Mouse (Mus musculus) testis, postnatal 14 days (tissue): Measurements from ENCODE around the gene Cst12.
"Not testable (repeated sequence)": the region's sequence is repeated elsewhere in the genome, so short reads cannot be mapped to it uniquely, and the experiment has no call there.

Source experiments
- DNase-seq: peaks from one replicate; pipeline ENCODE4 v3.0.0; 2021; ENCODE audit warnings: low spot score

The Cst12 gene

DNA sequence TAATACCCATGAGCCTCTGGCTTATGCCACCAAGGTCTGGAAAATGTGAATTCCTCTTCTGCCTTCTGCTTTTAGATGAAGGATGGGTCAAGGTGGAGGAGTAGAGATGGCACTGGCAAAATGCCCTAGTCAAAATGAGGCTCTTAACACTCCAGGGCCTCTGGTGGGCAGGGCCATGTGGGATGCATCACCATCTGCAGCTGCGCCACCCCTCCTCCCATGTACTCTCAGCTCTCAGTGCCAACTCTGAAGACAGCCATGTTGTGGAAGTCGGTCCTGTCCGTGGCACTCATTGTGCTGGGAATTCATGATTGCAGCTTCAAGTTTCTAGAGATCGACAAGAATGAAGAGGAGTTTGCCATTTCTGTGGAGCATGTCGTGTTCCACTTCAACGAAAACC is at the start of gene Cst12:
Cst12 (plus strand) TSS at position 220 of the 400 bp plus-strand sequence.
- peak; percentile 61 for DNase-seq

DNA sequence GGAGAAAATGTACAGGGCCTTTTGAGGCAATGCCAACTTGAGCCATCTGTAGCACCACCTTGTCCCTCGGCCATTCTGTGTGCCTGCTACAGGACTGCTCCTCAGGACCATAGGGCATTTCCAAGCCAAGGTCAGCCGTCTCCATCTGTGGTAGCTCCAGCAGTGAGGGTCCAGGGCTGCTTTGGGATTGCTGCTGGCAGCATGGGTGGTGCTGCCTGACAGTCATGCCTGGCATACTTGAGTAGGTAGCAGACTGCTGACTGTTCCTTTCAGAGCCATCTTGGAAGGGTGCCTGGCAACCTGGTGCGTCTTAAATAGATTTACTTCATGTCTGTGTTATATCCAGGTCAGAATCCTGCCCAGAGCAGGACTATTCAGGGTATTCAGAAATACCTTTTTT is 46.2 kb upstream of the Cst12 start:
- no peak for DNase-seq

DNA sequence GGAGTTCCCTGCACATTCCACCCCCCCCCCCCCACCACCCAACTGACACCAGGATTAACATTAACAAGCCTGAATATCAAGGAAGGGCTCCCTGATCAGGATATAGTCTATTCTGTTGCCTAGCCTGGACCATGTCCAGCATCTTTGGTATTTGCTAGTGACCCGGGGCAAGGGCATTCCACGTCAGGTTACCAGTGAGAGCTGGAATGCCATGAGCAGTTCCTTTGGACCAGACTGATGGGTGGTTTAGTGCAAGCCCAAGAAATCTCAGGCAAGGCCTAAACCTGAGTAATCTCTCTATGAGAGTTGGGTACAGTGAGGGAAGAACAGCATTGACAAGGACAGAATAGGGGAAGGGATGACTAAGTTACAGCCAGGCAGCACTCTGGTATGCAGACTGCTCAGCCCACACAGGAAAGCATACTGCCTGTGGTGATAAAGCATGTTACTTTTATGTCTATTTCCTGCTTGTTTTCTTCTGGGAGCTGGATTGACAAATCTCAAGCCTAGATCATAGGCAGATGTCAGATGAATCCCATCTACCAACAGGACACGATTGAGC is 45.2 kb upstream of the Cst12 start:
- no peak for DNase-seq

DNA sequence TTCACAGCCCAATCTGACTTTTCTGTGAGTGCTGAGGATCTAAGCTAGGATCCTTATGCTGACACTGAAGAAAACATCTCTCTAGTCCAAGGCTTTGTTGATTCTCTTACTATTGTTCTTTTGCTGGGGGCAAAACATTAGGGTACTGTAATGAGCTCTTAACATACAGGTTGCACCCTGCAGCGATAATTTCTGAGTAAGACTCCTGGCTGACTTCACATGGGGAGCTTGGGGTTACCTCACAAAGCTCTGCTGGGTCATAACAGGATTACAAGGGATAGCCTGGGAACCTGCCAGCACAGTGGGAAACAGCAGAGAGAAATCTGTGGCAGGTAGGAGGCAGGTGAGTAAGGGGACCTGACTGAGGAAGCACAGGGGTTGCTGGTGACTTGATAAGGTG is 39.1 kb upstream of the Cst12 start, which contains the start of gene Cstl1:
Cstl1 (plus strand) TSS at position 301 of the 400 bp plus-strand sequence.
- no peak for DNase-seq

DNA sequence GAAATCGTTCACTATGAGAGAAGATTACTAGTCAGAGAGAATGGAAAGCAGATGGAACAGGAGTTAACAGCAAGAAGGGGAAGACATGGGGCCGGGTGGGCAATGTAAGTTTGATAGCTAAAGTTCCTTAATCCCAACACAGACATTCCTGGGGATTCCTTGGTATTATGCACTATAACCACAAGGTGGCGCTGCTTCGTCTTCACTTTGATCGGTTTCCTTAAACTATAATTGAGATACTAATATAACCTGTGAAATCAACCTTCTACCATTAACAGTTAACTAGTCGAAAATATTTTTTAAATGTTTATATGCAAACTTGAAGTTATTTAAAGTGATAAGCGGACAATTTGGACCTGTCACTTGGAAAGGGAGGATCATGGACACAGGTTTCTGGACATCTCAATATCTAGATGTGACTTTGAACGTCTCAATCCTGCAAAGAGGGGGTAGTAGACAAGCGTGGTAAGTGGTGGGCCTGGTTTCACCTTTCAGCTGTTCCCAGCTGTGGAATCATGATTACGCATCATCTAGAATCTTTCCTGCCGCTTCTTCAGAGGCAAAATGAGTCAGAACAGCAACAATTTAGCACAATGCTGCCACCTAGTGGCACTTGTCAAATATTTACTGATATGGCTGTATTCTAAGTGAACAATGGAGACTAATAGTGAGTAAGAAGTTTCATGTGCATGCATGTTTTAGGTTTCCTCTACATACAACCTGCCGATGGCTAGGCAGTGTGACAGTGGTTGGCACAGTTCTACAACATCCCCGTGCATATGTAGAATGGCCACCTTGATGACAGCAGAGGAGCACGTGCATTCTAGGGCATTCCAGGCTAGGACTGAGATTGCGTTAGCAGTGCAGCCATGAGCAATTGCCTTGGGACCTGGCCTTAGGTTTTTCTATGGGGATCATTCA is 37.0 kb upstream of the Cst12 start:
- DNase-seq = peak; percentile 65

DNA sequence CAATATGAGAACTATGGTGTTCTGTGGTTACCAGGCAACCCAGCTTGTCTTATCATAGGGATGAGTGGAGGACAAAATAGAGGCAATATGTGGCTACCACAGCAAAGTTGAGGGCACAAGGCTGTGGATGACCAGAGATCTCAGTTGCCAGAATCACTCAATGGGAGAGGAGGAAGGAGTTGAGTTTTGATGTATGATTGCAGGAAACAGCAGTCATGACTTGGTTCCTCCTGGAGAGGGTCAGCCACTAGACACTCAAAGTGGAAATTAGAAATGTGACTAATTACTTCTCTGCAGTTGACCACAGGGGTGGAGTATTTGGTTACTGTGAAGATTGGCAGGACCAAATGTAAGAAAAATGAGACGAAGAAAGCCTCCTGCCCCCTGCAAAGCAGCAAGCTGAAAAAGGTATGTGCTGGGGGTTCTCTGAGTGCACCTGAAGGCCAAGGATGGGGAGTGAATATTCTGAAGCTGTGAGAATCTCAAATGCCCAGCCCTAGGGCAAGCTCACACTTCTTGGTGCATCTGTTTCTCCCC is 34.8 kb upstream of the Cst12 start:
- no peak for DNase-seq

DNA sequence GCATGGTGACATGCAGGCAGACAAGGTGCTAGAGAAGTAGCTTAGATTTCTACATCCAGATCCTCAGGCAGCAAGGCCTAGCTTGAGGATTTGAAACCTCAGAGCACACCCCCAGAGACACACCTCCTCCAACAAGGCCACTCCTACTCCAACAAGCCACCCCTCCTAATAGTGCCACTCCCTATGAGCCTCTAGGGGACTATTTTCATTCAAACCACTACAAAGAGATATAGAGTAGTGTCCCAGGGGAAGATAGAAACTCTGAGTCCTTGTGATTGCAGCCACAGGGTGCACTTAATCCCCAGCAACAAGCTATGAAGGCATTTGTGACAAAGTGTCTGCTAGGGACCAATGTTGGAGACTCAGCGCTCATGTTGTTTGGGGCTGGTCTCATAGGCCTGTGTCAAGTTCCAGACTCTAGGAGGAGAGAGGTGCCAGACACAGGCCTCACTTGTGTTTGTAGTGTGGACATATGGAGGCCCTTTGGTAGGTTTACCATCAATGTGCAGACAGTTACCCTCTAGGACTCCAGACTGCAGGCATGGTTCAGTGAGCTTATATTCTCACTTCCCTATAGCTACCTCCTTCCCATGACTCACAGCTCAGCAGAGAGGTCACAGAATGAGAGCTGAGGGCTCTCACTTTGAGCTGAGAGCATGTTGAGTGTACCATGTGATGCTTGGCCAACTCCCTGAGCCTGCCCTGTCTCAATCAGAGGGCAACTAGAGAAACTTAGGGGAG is 25.3 kb upstream of the Cst12 start:
- DNase-seq = no peak

DNA sequence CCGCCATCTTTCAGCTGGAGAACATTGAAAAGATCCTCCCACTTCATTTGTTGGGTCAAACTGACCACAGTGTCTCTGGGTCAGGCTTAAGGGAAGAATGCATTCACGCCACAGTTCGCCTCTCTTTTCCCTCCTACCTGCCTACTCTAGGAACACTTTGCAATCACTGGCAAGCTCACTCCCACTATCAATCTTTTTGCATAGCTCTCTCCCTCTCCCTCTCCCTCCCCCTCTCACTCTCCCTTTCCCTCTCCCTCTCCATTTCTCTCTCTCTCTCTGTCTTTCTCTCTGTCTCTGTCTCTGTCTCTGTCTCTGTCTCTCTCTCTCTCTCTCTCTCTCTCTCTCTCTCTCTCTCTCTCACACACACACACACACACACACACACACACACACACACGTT is 17.8 kb upstream of the Cst12 start, which contains the start of gene Cst11:
Cst11 (minus strand) TSS at position 101 of the 400 bp plus-strand sequence.
- DNase-seq = not testable (repeated sequence)

DNA sequence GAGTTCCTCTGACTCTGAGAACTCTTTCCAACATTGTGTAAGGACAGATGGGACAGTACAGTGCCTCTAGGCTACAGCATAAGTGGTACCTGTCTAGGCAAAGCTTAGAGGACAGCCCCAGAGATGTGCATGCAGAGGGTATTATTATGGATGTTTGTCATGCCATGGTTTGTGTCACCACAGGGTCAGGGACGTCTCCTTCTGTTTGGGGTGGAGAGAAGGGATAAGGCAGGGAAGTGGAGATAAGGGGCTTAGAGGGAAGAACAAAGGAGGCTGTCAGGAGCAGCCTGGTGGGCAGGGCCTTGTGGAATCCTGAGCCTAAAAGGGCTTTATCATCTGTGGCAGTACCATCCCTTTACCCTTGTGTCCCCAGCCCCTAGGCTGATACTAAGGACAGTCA is 7.5 kb upstream of the Cst12 start, which contains the start of gene 8030411F24Rik:
8030411F24Rik (plus strand) TSS at position 301 of the 400 bp plus-strand sequence.
- DNase-seq = peak; percentile 15

DNA sequence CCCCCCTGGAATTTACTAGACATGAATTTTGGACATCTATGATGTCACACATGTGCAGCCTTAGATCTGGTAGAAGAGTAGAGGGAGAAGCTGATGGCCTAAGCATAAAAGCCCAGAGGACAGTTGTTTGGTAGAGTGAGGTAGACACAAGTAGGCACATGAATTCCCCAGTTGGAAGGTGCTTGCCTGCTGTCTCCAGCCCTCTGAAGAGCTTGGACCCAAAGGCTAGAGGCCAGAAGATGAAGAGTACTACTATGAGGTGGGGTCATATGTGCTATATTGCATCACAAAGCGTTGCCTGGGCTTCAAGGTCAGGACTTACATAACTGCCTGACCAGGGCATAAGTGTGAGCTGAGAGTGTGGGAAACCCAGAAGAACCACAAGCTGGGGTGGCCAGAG is 9.3 kb downstream of the Cst12 start, which contains the start of gene Cst8:
Cst8 (plus strand) TSS at position 301 of the 400 bp plus-strand sequence.
- no peak for DNase-seq

DNA sequence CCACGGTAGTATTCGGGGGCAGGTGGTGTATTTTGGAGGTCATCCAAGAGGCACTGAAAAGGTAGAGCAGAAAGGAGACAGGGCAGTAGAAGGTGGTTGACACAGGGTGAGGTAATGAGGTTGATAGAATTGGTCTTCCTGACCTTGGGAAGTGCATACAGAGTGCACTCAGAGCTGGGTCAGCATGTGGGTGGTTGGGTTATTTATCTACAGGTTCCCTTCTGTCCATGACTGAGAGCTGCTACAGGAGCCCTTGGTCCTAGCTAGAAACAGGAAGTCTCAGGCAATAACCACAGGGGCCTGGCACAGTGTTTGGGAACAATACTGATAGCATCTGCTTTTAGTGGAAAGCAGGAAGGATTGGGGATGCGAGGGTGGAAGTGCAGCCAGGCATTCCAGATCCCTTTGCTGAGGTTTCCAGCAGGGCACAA is 12.3 kb downstream of the Cst12 start:
- DNase-seq = peak; percentile 14

DNA sequence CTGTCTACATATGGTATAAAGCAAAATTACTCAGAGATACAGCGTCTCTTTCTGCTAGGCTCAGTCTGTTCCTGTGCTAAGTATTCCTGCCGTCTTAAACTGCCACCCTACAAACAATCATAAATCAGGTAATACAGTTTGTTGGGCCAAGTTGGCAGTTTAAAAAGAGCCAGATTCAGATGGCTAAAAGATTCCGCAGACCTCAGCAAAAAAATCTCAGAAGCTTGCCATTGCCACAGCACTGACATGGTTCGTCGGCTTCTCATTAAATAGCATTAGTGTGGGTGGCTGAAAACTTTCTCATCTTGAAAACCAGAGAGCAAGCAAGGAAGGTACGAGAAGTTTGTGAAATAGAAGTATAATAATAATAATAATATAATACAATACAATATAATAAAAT is 17.5 kb downstream of the Cst12 start:
- DNase-seq = no peak

DNA sequence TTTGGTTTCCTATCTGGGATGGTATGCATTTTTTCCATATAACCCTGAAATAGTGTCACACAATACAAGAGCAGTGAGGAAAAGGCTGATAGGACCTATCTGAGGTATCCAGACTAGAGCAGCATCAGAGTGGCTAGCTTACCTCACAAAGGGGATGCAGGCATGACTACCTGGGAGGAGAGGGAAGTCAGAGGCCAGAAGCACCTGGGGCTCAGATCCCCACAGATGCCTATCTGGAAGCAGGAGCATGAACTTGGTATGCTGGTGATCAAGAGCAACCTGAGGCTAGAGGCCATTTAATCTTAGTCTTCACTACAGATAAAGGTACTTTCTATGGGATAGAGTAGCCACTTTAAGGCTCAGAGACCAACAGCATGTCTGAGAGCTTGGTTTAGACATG is 30.7 kb downstream of the Cst12 start, which contains the start of gene Cst13:
Cst13 (plus strand) TSS at position 173 of the 400 bp plus-strand sequence.
- no peak for DNase-seq

DNA sequence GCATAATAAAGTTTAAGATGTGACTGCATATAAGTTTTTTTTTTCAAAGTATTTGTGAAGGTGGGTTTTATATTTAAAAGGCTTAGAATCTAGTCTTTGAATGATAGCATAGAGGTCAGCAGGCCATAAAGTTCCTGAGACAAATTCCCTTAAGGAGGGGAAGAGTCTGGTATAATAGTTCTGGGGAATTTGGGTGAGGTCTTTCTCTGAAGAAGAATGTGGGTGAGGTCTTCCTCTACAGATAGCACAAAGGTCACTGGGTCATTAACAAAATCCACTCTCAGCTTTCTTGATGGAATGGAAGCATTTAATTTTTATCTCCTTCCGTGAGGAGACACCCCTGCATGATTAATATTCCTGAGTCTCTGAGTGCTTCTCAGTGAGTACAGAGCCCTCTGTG is 36.8 kb downstream of the Cst12 start:
- no peak for DNase-seq

DNA sequence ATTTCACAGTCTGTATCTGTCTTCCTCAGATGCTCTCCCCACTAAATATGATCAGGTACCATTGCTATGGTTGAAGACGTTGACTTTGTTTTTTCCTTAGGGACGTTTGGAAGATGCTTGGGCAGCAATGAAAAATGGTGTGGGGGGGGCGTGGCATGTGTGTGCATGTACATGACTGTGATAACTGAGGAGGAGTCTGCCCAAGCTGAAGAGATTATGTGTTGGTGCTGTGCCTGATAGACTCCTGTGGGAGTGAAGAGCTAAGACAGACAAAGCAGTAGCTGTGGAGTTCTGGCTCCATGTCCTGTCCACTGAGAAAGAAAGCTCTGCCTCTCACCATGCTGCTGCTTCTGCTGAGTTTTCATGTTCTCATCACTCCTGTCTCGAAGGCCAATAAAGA is 45.8 kb downstream of the Cst12 start, which contains the start of gene Cst9:
Cst9 (plus strand) TSS at position 236 of the 400 bp plus-strand sequence.
- peak; percentile 43 for DNase-seq

DNA sequence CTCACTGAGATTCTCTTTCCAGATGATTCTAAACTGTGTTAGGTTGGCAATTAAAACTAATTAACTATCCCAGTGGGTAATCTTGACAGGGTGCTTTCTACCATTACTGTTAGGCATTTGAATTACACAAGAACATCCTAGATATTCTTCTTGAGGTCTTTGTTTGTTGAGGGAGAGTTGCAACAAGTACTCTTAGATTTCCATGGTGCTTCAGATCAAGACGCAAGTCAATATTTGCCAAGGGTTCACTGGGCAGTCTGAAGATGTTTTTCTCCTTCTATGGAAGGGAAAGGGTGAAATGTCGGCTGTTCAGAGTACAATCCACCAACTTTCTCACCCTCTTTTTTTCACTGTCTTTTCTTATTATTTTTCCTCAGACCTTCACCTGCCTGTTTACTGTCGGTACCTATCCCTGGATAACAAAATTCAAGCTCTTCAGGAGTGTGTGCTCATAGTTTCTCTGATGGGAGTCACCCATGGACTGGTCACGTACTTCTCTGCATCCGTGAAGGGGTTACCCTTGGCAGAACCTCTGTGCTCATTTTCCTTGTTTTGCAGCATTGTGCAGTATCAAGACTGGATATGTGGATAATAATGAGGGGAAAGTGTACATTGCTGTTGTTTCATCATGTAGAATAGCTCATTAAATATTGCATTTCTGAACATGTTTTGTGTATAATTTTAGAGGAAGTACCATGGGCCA is 49.1 kb downstream of the Cst12 start:
- no peak for DNase-seq

DNA sequence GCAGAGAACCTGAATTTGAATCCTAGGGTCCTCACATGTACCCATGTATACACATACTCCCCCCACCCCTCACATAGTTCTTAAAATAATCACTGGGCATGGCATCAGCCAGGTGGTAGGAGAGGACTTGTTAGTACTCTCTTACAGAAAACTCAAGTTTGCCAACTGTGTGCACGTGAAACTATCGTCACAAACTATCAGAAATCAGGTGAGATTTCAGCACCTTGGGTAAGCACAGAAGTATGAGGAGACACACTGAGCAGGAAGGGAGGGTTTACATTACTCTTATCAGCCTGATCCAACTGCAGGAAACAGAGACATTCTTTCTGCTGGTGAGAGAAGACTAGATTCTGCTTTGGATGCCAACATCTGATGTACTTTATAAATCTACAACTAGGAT is 50.1 kb downstream of the Cst12 start:
- DNase-seq = no peak
